Mouse (Mus musculus) heart, embryonic 15.5 days (tissue): Measurements from ENCODE around the gene Ube2d3. TPM values are rescaled to one million over a fixed set of nuclear protein-coding genes. Genes with fewer than 3 reads are reported as not detected.
"Not testable (repeated sequence)": the region's sequence is repeated elsewhere in the genome, so short reads cannot be mapped to it uniquely, and the experiment has no call there.

Source experiments
- ATAC-seq: fragments of 200-750 bp; cut with Nextera tagmentation; replicated peaks from 2 replicates; pipeline ENCODE4 v1.8.0; 2017; ENCODE audit warnings: low read depth, moderate TSS enrichment; ENCODE audit not compliant: insufficient number of reproducible peaks, insufficient read depth, low FRiP score
- H3K27ac ChIP-seq: fragments of 300-500 bp; sonication (generic); 2 replicates; pipeline ENCODE4 v1.5.1; 2015; ENCODE audit warnings: mild to moderate bottlenecking, inconsistent platforms
- H3K27me3 ChIP-seq: fragments of 300-500 bp; sonication (generic); 2 replicates; pipeline ENCODE4 v1.6.1; 2015; ENCODE audit warnings: inconsistent platforms
- H3K36me3 ChIP-seq: fragments of 300-500 bp; sonication (generic); 2 replicates; pipeline ENCODE4 v1.6.1; 2015; ENCODE audit warnings: mild to moderate bottlenecking, inconsistent platforms
- H3K4me1 ChIP-seq: fragments of 300-500 bp; sonication (generic); replicated peaks from 2 replicates; pipeline ENCODE4 v1.6.1; 2015; ENCODE audit warnings: inconsistent platforms
- H3K4me2 ChIP-seq: fragments of 300-500 bp; sonication (generic); 2 replicates; pipeline ENCODE4 v1.6.1; 2015; ENCODE audit warnings: inconsistent platforms, mild to moderate bottlenecking, moderate library complexity
- H3K4me3 ChIP-seq: fragments of 300-500 bp; sonication (generic); 2 replicates; pipeline ENCODE4 v1.5.1; 2015; ENCODE audit warnings: mild to moderate bottlenecking, inconsistent platforms
- H3K9ac ChIP-seq: fragments of 300-500 bp; sonication (generic); 2 replicates; pipeline ENCODE4 v1.6.1; 2015; ENCODE audit warnings: mild to moderate bottlenecking, inconsistent platforms
- H3K9me3 ChIP-seq: fragments of 300-500 bp; sonication (generic); replicated peaks from 2 replicates; pipeline ENCODE4 v1.6.1; 2016; ENCODE audit warnings: inconsistent platforms
- WGBS: fragments of 180-500 bp; shearing (Covaris S2); methylation state at CpG from one replicate; pipeline ENCODE4 v1.1.7; 2015; ENCODE audit warnings: mixed read lengths; 5-methylcytosine and 5-hydroxymethylcytosine counted together
- polyA plus RNA-seq: library from polyadenylated mRNA; unstranded; fragments of >200 nt; fragmentation: Nextera tagmentation; extraction: Ambion mirVana; gene quantifications from 2 replicates; pipeline ENCODE4 v1.2.1, GENCODE M21; 2015

Ube2d3 gene
- polyA plus RNA-seq, 1 experiment from 2014 or later, result 396 TPM

DNA sequence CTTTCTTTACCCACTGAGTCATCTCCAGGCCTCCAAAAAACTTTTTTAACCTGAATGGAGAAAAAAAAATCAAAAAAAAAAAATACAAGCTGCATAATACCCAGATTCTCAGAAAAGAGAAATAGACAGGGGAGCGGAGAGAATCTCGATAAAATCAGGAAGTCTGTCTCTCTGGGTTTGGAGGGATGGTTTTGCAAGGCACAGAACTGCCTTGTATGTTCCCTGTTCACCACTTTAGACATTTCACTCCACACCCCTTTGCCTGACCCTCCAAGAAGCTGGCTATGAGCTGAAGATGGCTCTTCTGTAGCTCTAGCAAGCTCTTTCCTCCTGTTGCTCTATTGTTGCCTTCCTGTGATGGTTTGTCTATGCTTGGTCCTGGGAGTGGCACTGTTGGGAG, 39.0 kb downstream of the Ube2d3 start:
- H3K9me3 ChIP-seq, result no peaks in the 10 kb centered on the region
- no peak overlapping the region for H3K9ac ChIP-seq
- 86% methylated on average over 2 of the region's 2 CpGs for WGBS
- no peak overlapping the region for H3K27ac ChIP-seq
- ATAC-seq, result no peak
- H3K27me3 ChIP-seq, result no peaks in the 10 kb centered on the region
- H3K36me3 ChIP-seq, result no peaks in the 10 kb centered on the region
- no peak overlapping the region for H3K4me2 ChIP-seq
- H3K4me1 ChIP-seq, result no peaks in the 10 kb centered on the region
- no peak overlapping the region for H3K4me3 ChIP-seq

- H3K9me3 ChIP-seq, H3K9ac ChIP-seq: not testable (repeated sequence)
- 69% methylated on average over 5 of the region's 5 CpGs for WGBS
Measured at GRCm38 (mm10) chr3:135479090-135479489, 41.1 kb downstream of the Ube2d3 start.

DNA sequence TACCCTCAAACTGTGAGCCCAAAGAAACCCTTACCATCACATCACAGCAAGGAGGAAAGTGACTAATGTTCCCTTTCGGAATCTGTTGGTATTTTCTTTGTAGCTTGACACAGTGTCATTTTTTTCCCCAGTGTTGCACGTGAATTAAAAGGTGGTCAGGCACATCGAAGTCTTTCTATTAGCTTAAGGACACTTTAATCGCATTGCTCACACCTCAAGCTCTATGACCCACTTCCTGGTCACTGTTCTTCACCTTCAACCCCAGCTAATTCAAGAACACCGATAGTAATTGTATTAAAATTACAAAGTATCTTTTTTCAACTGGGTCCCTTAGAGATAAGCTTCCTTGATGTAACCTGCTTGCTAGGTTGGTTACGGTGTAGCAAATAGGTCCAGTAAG, 42.8 kb downstream of the Ube2d3 start:
- H3K4me3 ChIP-seq, result no peak overlapping the region
- WGBS, result 85% methylated on average over 6 of the region's 6 CpGs
- ATAC-seq, result no peak
- 0 out of 2 replicates have a peak, but pooled peaks cover 4% of the 10 kb centered on the region for H3K4me1 ChIP-seq
- no peak overlapping the region for H3K9ac ChIP-seq
- H3K27ac ChIP-seq, result no peak overlapping the region
- no peaks in the 10 kb centered on the region for H3K36me3 ChIP-seq
- H3K9me3 ChIP-seq, result no peaks in the 10 kb centered on the region
- H3K4me2 ChIP-seq, result no peak overlapping the region
- no peaks in the 10 kb centered on the region for H3K27me3 ChIP-seq

More at GRCm38 (mm10) chr3:135479090-135479489, 41.1 kb downstream of the Ube2d3 start:
- H3K4me1 ChIP-seq, H3K36me3 ChIP-seq, H3K4me3 ChIP-seq, H3K27me3 ChIP-seq, H3K27ac ChIP-seq, ATAC-seq, H3K4me2 ChIP-seq: not testable (repeated sequence)

GRCm38 (mm10) chr3:135481608-135482007, 43.7 kb downstream of the Ube2d3 start:
- no peak overlapping the region for H3K9ac ChIP-seq
- no peak overlapping the region for H3K27ac ChIP-seq
- H3K4me1 ChIP-seq, result 0 out of 2 replicates have a peak, but pooled peaks cover 4% of the 10 kb centered on the region
- no peaks in the 10 kb centered on the region for H3K27me3 ChIP-seq
- ATAC-seq, result no peak
- WGBS, result 91% methylated on average over 3 of the region's 3 CpGs
- H3K36me3 ChIP-seq, result no peaks in the 10 kb centered on the region
- H3K9me3 ChIP-seq, result no peaks in the 10 kb centered on the region
- H3K4me2 ChIP-seq, result no peak overlapping the region
- H3K4me3 ChIP-seq, result no peak overlapping the region

DNA sequence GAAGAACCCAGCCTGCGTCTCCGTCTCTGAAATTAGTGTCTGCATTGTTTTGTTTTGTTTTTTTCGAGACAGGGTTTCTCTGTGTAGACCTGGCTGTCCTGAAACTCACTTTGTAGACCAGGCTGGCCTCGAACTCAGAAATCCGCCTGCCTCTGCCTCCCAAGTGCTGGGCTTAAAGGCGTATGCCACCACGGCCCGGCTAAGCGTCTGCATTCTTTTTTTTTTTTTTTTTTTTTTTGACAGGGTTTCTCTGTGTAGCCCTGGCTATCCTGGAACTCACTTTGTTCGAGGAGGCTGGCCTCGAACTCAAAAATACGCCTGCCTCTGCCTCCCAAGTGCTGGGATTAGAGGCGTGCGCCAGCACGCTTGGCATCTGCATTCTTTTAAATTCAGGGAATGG, 46.7 kb downstream of the Ube2d3 start:
- peak overlapping the region; percentile 72; the same call in 1 of the 2 replicates for H3K9ac ChIP-seq
- peak overlapping the region; percentile 71 for H3K4me3 ChIP-seq

GRCm38 (mm10) chr3:135485128-135485899, 47.4 kb downstream of the Ube2d3 start, which contains the start of gene Manba:
Gene Manba, plus strand, starts transcription at chr3:135485611.
- Histone ChIP-seq H3K27ac (peak within 1 kb of the TSS; percentile 79), H3K4me3 (peak within 1 kb of the TSS; percentile 71), H3K36me3 (peaks cover under 1% of the 10 kb centered on the region; the same call in 1 of the 2 replicates), H3K9me3 (no peaks in the 10 kb centered on the region), H3K4me1 (0 out of 2 replicates have a peak, but pooled peaks cover 8% of the 10 kb centered on the region), H3K27me3 (no peaks in the 10 kb centered on the region), H3K9ac (peak within 1 kb of the TSS; percentile 72), H3K4me2 (peak within 1 kb of the TSS; percentile 78)
- peak; percentile 93 for ATAC-seq
- WGBS, result 1% methylated on average over 48 of the region's 48 CpGs

More for the DNA sequence above, 46.7 kb downstream of the Ube2d3 start:
- H3K4me1 ChIP-seq, H3K9me3 ChIP-seq, H3K27me3 ChIP-seq, ATAC-seq, H3K36me3 ChIP-seq, H3K27ac ChIP-seq: not testable (repeated sequence)
- 83% methylated on average over 15 of the region's 15 CpGs for WGBS
- peak overlapping the region; percentile 78 for H3K4me2 ChIP-seq

DNA sequence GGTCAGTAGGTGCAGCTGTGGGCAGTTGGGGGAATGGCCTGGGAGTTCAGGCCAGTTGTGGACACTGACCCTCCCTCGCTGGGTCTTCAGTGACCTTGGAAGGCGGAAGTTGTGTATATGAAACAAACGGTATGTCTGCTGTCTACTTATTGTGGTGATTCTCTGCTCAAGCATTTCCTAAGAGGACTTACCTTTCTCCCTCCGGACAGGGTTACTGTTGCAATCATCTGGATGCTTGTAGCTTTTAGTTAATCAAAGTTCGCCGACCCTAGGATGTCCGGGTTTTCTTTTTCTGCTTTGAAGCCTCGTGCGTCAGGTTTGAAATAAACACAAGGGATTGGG, 47.9 kb downstream of the Ube2d3 start:
- Histone ChIP-seq H3K27ac (peak overlapping the region; percentile 79), H3K4me3 (peak overlapping the region; percentile 71), H3K27me3 (no peaks in the 10 kb centered on the region), H3K9ac (peak overlapping the region; percentile 72), H3K4me2 (peak overlapping the region; percentile 78), H3K9me3 (no peaks in the 10 kb centered on the region), H3K36me3 (peaks cover 6% of the 10 kb centered on the region; the same call in 1 of the 2 replicates), H3K4me1 (0 out of 2 replicates have a peak, but pooled peaks cover 8% of the 10 kb centered on the region)
- ATAC-seq, result no peak
- 8% methylated on average over 9 of the region's 9 CpGs for WGBS

DNA sequence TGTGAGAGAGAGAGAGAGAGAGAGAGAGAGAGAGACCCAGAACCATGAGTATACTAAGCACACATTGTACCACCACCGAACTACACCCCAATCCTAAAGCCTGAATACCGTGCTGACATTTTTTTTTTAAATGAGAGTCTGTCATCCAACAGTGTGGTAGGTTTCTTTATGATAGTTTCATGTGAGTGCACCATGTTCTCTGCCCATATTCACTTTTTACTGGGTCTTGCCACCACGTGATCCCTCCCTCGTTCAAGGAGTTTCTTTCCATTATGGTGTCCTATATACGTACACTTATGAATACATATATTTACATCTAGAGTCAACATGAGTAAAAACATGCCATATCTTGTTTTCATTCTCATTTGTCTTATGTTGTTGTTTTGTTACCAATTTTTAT, 48.4 kb downstream of the Ube2d3 start:
- peaks cover 6% of the 10 kb centered on the region; the same call in 1 of the 2 replicates for H3K36me3 ChIP-seq
- 0 out of 2 replicates have a peak, but pooled peaks cover 8% of the 10 kb centered on the region for H3K4me1 ChIP-seq
- peak overlapping the region; percentile 71 for H3K4me3 ChIP-seq
- peak overlapping the region; percentile 78 for H3K4me2 ChIP-seq
- peak overlapping the region; percentile 79 for H3K27ac ChIP-seq
- H3K9me3 ChIP-seq, result no peaks in the 10 kb centered on the region
- peak overlapping the region; percentile 72 for H3K9ac ChIP-seq
- H3K27me3 ChIP-seq, result no peaks in the 10 kb centered on the region
- WGBS, result 54% methylated on average over 5 of the region's 5 CpGs
- no peak for ATAC-seq

DNA sequence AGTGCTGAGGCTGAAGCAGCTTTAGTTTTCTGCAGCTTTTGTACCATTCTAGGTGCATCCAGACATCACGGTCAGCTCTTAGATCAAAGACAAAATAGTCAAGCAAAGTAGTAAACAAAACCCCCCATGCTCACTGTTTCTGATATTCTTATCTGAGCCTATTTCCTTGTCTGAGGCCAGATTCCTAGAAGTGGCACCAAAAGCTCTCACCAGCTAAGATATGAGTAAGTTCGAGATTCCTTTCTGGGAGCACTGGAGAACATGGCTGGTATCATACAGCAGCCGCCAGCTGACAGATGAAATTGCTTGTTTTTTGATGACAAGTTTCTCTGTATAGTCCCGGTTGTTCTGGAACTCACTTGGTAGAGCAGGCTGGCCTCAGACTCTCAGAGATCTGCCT, 49.9 kb downstream of the Ube2d3 start:
- Histone ChIP-seq H3K27ac (no peak overlapping the region), H3K9ac (no peak overlapping the region), H3K4me3 (no peak overlapping the region), H3K27me3 (no peaks in the 10 kb centered on the region), H3K4me2 (no peak overlapping the region), H3K4me1 (0 out of 2 replicates have a peak, but pooled peaks cover 8% of the 10 kb centered on the region), H3K36me3 (peaks cover 6% of the 10 kb centered on the region; the same call in 1 of the 2 replicates), H3K9me3 (no peaks in the 10 kb centered on the region)
- ATAC-seq, result no peak
- WGBS, result 66% methylated on average over 4 of the region's 4 CpGs

GRCm38 (mm10) chr3:135489865-135490520, 52.0 kb downstream of the Ube2d3 start:
- Histone ChIP-seq H3K4me3 (no peak overlapping the region), H3K9ac (no peak overlapping the region), H3K4me2 (no peak overlapping the region), H3K27ac (no peak overlapping the region), H3K4me1 (0 out of 2 replicates have a peak, but pooled peaks cover 6% of the 10 kb centered on the region), H3K9me3 (no peaks in the 10 kb centered on the region), H3K36me3 (peaks cover 6% of the 10 kb centered on the region; the same call in 1 of the 2 replicates), H3K27me3 (no peaks in the 10 kb centered on the region)
- WGBS, result 81% methylated on average over 5 of the region's 5 CpGs
- no peak for ATAC-seq

GRCm38 (mm10) chr3:135491102-135491501, 53.2 kb downstream of the Ube2d3 start:
- Histone ChIP-seq H3K4me3 (no peak overlapping the region), H3K4me1 (0 out of 2 replicates have a peak, but pooled peaks cover 4% of the 10 kb centered on the region), H3K36me3 (peaks cover 6% of the 10 kb centered on the region; the same call in 1 of the 2 replicates), H3K27ac (no peak overlapping the region), H3K9ac (no peak overlapping the region), H3K4me2 (no peak overlapping the region), H3K9me3 (no peaks in the 10 kb centered on the region), H3K27me3 (no peaks in the 10 kb centered on the region)
- no peak for ATAC-seq
- WGBS, result 87% methylated on average over 6 of the region's 6 CpGs
